Mouse (Mus musculus) hindbrain, embryonic 14.5 days (tissue): ENCODE results near the gene Gpr62. TPM values are rescaled to one million over a fixed set of nuclear protein-coding genes. Genes with fewer than 3 reads are reported as not detected.

Experiments used
- ATAC-seq: fragments of 200-750 bp; cut with Nextera tagmentation; 2 replicates; pipeline ENCODE4 v1.8.0; 2017; ENCODE audit warnings: moderate number of reproducible peaks, mild to moderate bottlenecking, moderate TSS enrichment, moderate library complexity; ENCODE audit not compliant: low FRiP score
- DNase-seq: peaks from one replicate; pipeline ENCODE4 v3.0.0-alpha.2; 2015; ENCODE audit warnings: low spot score
- H3K27ac ChIP-seq: fragments of 300-500 bp; sonication (generic); 2 replicates; pipeline ENCODE4 v1.5.1; 2014; ENCODE audit warnings: mild to moderate bottlenecking, moderate library complexity
- H3K27me3 ChIP-seq: fragments of 300-500 bp; sonication (generic); 2 replicates; pipeline ENCODE4 v1.6.1; 2014; ENCODE audit warnings: mild to moderate bottlenecking, low read length, mixed read lengths; ENCODE audit not compliant: control insufficient read depth, insufficient read depth
- H3K36me3 ChIP-seq: fragments of 300-500 bp; sonication (generic); replicated peaks from 2 replicates; pipeline ENCODE4 v1.6.1; 2014; ENCODE audit not compliant: control insufficient read depth, insufficient read depth
- H3K4me1 ChIP-seq: fragments of 300-500 bp; sonication (generic); replicated peaks from 2 replicates; pipeline ENCODE4 v1.6.1; 2014; ENCODE audit warnings: antibody characterized with exemption, low read length, mixed read lengths; ENCODE audit not compliant: control insufficient read depth, insufficient read depth
- H3K4me2 ChIP-seq: fragments of 300-500 bp; sonication (generic); replicated peaks from 2 replicates; pipeline ENCODE4 v1.6.1; 2014; ENCODE audit warnings: mild to moderate bottlenecking, moderate library complexity
- H3K4me3 ChIP-seq: fragments of 300-500 bp; sonication (generic); replicated peaks from 2 replicates; pipeline ENCODE4 v1.5.1; 2014; ENCODE audit warnings: mild to moderate bottlenecking, low read length
- H3K9ac ChIP-seq: fragments of 300-500 bp; sonication (generic); 2 replicates; pipeline ENCODE4 v1.6.1; 2014
- H3K9me3 ChIP-seq: fragments of 300-500 bp; sonication (generic); 2 replicates; pipeline ENCODE4 v1.6.1; 2016; ENCODE audit warnings: low read length; ENCODE audit not compliant: control insufficient read depth
- WGBS: fragments of 180-500 bp; shearing (Covaris S2); extraction: QIAGEN DNeasy Blood & Tissue Kit; methylation state at CpG from one replicate; pipeline ENCODE4 v1.1.7; 2014; 5-methylcytosine and 5-hydroxymethylcytosine counted together
- polyA plus RNA-seq: library from polyadenylated mRNA; unstranded; fragments of >200 nt; fragmentation: Nextera tagmentation; extraction: Ambion mirVana; gene quantifications from 2 replicates; pipeline ENCODE4 v1.2.1, GENCODE M21; 2014

The Gpr62 gene
- polyA plus RNA-seq, 1 experiment from 2014 or later: 1.0 TPM

GRCm38 (mm10) chr9:106485076-106485475 is 19.3 kb upstream of the Gpr62 start:
- no peak overlapping the region for H3K27ac ChIP-seq
- ATAC-seq (no peak), DNase-seq (no peak)
- H3K4me2 ChIP-seq: no peak overlapping the region
- no peak overlapping the region for H3K4me3 ChIP-seq
- no peaks in the 10 kb centered on the region for H3K27me3 ChIP-seq
- H3K4me1 ChIP-seq: no peaks in the 10 kb centered on the region
- H3K9me3 ChIP-seq: no peaks in the 10 kb centered on the region
- 80% methylated on average over 10 of the region's 10 CpGs for WGBS
- no peak overlapping the region for H3K9ac ChIP-seq
- H3K36me3 ChIP-seq: peaks cover 51% of the 10 kb centered on the region

- H3K27me3 ChIP-seq: no peaks in the 10 kb centered on the region
- no peak overlapping the region for H3K4me3 ChIP-seq
- ATAC-seq (no peak), DNase-seq (no peak)
- WGBS: 94% methylated on average over 17 of the region's 17 CpGs
- no peak overlapping the region for H3K27ac ChIP-seq
- H3K36me3 ChIP-seq: peaks cover 51% of the 10 kb centered on the region
- peaks cover under 1% of the 10 kb centered on the region; the same call in 1 of the 2 replicates for H3K4me1 ChIP-seq
- no peak overlapping the region for H3K9ac ChIP-seq
- H3K4me2 ChIP-seq: no peak overlapping the region
- no peaks in the 10 kb centered on the region for H3K9me3 ChIP-seq
Measured at GRCm38 (mm10) chr9:106483606-106484005, 17.9 kb upstream of the Gpr62 start.

GRCm38 (mm10) chr9:106483136-106483535 is 17.4 kb upstream of the Gpr62 start:
- no peak for DNase-seq
- no peak overlapping the region for H3K9ac ChIP-seq
- WGBS: 94% methylated on average over 10 of the region's 10 CpGs
- ATAC-seq: no peak
- no peak overlapping the region for H3K27ac ChIP-seq
- no peaks in the 10 kb centered on the region for H3K27me3 ChIP-seq
- H3K4me2 ChIP-seq: no peak overlapping the region
- H3K36me3 ChIP-seq: peaks cover 51% of the 10 kb centered on the region
- H3K4me3 ChIP-seq: no peak overlapping the region
- H3K4me1 ChIP-seq: peaks cover 5% of the 10 kb centered on the region
- no peaks in the 10 kb centered on the region for H3K9me3 ChIP-seq

GRCm38 (mm10) chr9:106482578-106483115 is 16.9 kb upstream of the Gpr62 start:
- Histone ChIP-seq H3K27ac (no peak overlapping the region), H3K4me1 (peaks cover 10% of the 10 kb centered on the region), H3K9ac (no peak overlapping the region), H3K4me3 (no peak overlapping the region), H3K27me3 (no peaks in the 10 kb centered on the region), H3K36me3 (peaks cover 51% of the 10 kb centered on the region), H3K9me3 (no peaks in the 10 kb centered on the region), H3K4me2 (no peak overlapping the region)
- WGBS: 87% methylated on average over 17 of the region's 17 CpGs
- DNase-seq: no peak
- ATAC-seq: no peak

GRCm38 (mm10) chr9:106481676-106482075 is 15.9 kb upstream of the Gpr62 start:
- H3K9me3 ChIP-seq: no peaks in the 10 kb centered on the region
- no peak overlapping the region for H3K4me2 ChIP-seq
- 94% methylated on average over 13 of the region's 13 CpGs for WGBS
- peaks cover 51% of the 10 kb centered on the region for H3K36me3 ChIP-seq
- H3K9ac ChIP-seq: no peak overlapping the region
- ATAC-seq (no peak), DNase-seq (no peak)
- H3K4me3 ChIP-seq: no peak overlapping the region
- no peak overlapping the region for H3K27ac ChIP-seq
- H3K4me1 ChIP-seq: peaks cover 12% of the 10 kb centered on the region
- H3K27me3 ChIP-seq: no peaks in the 10 kb centered on the region

GRCm38 (mm10) chr9:106481075-106481474 is 15.3 kb upstream of the Gpr62 start:
- no peaks in the 10 kb centered on the region for H3K27me3 ChIP-seq
- H3K4me3 ChIP-seq: no peak overlapping the region
- ATAC-seq (no peak), DNase-seq (no peak)
- peaks cover 47% of the 10 kb centered on the region for H3K36me3 ChIP-seq
- no peaks in the 10 kb centered on the region for H3K9me3 ChIP-seq
- H3K4me2 ChIP-seq: no peak overlapping the region
- H3K9ac ChIP-seq: no peak overlapping the region
- H3K4me1 ChIP-seq: peaks cover 12% of the 10 kb centered on the region
- H3K27ac ChIP-seq: no peak overlapping the region
- 95% methylated on average over 15 of the region's 15 CpGs for WGBS

- Histone ChIP-seq H3K27me3 (no peaks in the 10 kb centered on the region), H3K9me3 (no peaks in the 10 kb centered on the region), H3K4me1 (peaks cover 12% of the 10 kb centered on the region), H3K4me3 (no peak overlapping the region), H3K36me3 (peaks cover 41% of the 10 kb centered on the region), H3K9ac (no peak overlapping the region), H3K27ac (no peak overlapping the region), H3K4me2 (no peak overlapping the region)
- DNase-seq (no peak), ATAC-seq (no peak)
- WGBS: 93% methylated on average over 7 of the region's 7 CpGs
Measured at GRCm38 (mm10) chr9:106480541-106480940, 14.8 kb upstream of the Gpr62 start.

- ATAC-seq (no peak), DNase-seq (no peak)
- Histone ChIP-seq H3K4me3 (peak overlapping the region; percentile 73), H3K36me3 (peaks cover 19% of the 10 kb centered on the region), H3K4me2 (peak overlapping the region; percentile 89), H3K27ac (no peak overlapping the region), H3K4me1 (peaks cover 12% of the 10 kb centered on the region), H3K9me3 (no peaks in the 10 kb centered on the region), H3K9ac (peak overlapping the region; percentile 68), H3K27me3 (no peaks in the 10 kb centered on the region)
- WGBS: 87% methylated on average over 9 of the region's 9 CpGs
Measured at GRCm38 (mm10) chr9:106478101-106478500, 12.4 kb upstream of the Gpr62 start.

GRCm38 (mm10) chr9:106477649-106478048 is 11.9 kb upstream of the Gpr62 start:
- Histone ChIP-seq H3K36me3 (peaks cover 14% of the 10 kb centered on the region), H3K4me1 (peaks cover 12% of the 10 kb centered on the region), H3K27ac (no peak overlapping the region), H3K4me2 (peak overlapping the region; percentile 89), H3K9me3 (no peaks in the 10 kb centered on the region), H3K27me3 (no peaks in the 10 kb centered on the region), H3K9ac (peak overlapping the region; percentile 68), H3K4me3 (peak overlapping the region; percentile 73)
- DNase-seq: no peak
- ATAC-seq: no peak
- 6% methylated on average over 16 of the region's 16 CpGs for WGBS
